In the genomic region with DNA sequence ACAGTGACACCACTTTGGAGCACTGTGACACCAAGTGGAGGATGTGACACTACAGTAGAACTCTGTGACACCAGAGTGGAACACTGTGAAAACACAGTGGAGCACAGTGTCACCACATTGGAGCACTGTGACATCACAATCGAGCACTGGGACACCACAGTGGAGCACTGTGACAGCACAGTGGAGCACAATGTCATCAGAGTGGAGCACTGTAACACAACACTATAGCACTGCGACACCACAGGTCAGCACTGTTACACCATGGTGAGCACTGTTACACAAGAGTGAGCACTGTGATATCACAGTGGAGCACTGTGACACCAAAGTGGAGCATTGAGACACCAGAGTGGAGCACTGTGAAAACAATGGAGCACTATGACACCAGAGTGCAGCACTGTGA, we compare ENCODE assay signal across 8 mouse cellular contexts.
DNase-seq lines count a peak whose midpoint lies in the region; ATAC-seq lines count a peak whose summit lies in the region.

No protein-coding gene starts in this region.

- H3K36me3 ChIP-seq in forebrain, embryonic 12.5 days (replicated peaks): 0 out of 2 replicates have a peak, but pooled peaks cover 5% of the 10 kb centered on the region
- no peaks in the 10 kb centered on the region for H3K36me3 ChIP-seq in liver, embryonic 12.5 days

- peak; percentile 59 for ATAC-seq in forebrain, embryonic 12.5 days (ENCODE audit: low FRiP score)
- peak; percentile 55 for ATAC-seq in liver, embryonic 12.5 days
- ATAC-seq in neutrophil, adult 5-6 weeks (ENCODE audit: extremely low read depth, insufficient number of reproducible peaks, low FRiP score, poor library complexity, severe bottlenecking): peak; percentile 8; the same call in 1 of the 2 replicates

- no peak overlapping the region for H3K4me2 ChIP-seq in forebrain, embryonic 12.5 days
- H3K4me2 ChIP-seq in liver, embryonic 12.5 days: no peak overlapping the region

- H3K9me3 ChIP-seq in forebrain, embryonic 12.5 days: peaks cover 96% of the 10 kb centered on the region
- peaks cover 91% of the 10 kb centered on the region for H3K9me3 ChIP-seq in liver, embryonic 12.5 days (replicated peaks)

- WGBS in forebrain, embryonic 12.5 days: 31% methylated on average over 2 of the region's 2 CpGs
- 21% methylated on average over 2 of the region's 2 CpGs for WGBS in liver, embryonic 12.5 days (ENCODE audit: insufficient replicate concordance)

- H3K4me1 ChIP-seq in forebrain, embryonic 12.5 days: no peaks in the 10 kb centered on the region
- no peaks in the 10 kb centered on the region for H3K4me1 ChIP-seq in liver, embryonic 12.5 days

- H3K27me3 ChIP-seq in forebrain, embryonic 12.5 days: no peaks in the 10 kb centered on the region
- H3K27me3 ChIP-seq in liver, embryonic 12.5 days (replicated peaks): no peaks in the 10 kb centered on the region

- no peak overlapping the region for H3K27ac ChIP-seq in forebrain, embryonic 12.5 days
- no peak overlapping the region for H3K27ac ChIP-seq in liver, embryonic 12.5 days

- peak; percentile 1 to 12 for DNase-seq in left cerebral cortex, adult 18-20 months (ENCODE audit: low spot score in 2 of 2)
- DNase-seq in left cerebral cortex, postnatal 4 days: no peak
- peak; percentile 9 to 10 for DNase-seq in heart, postnatal 14 days
- no peak for DNase-seq in layer of hippocampus, adult 8-10 months (ENCODE audit: low spot score in 2 of 2)
- DNase-seq in adrenal gland, postnatal 14 days: no peak

- no peak overlapping the region for H3K4me3 ChIP-seq in forebrain, embryonic 12.5 days (replicated peaks)
- no peak overlapping the region for H3K4me3 ChIP-seq in liver, embryonic 12.5 days

- H3K9ac ChIP-seq in forebrain, embryonic 12.5 days: no peak overlapping the region
- no peak overlapping the region for H3K9ac ChIP-seq in liver, embryonic 12.5 days

- intact Hi-C loops in left cerebral cortex, postnatal 4 days (cut with DNase I): no loop called here
- intact Hi-C loops in heart, postnatal 14 days (cut with DNase I): loop anchor here (1.0 kb wide), 1 partner anchor 13 kb away; no protein-coding TSS in a partner anchor

Comparison
In these comparisons a context has a peak if more than half of its experiments do, and no peak if none do; other contexts are left out.
1. DNase-seq: peak in left cerebral cortex, adult 18-20 months (2 of 2) and heart, postnatal 14 days (2 of 2); none in left cerebral cortex, postnatal 4 days (single experiment), layer of hippocampus, adult 8-10 months (0 of 2) and adrenal gland, postnatal 14 days (single experiment).
2. ATAC-seq: peak in every context shown above with its lines; median percentile 59 in forebrain, embryonic 12.5 days; 55 in liver, embryonic 12.5 days; 8 in neutrophil, adult 5-6 weeks.